9 mouse cellular contexts compared by ENCODE assay signal in the genomic region with DNA sequence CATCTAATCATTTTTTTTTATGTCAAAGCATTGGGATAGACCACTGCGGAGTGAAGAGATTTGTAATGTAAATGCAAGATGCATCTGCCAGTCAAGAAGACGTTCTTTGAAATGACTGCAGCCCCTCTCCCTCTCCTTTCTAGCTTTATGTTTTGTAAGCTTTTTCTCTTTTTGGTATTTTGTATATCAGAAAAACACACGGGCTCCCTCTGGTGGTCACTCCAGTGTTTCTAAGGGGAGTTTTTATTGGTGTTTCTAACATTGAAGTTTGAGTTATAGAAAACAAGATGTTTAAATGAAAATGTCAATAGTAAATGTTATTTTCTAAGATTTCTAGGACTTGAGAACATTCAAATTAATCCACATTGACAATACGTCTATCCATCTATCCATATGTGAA.
DNase-seq lines count a peak whose midpoint lies in the region; ATAC-seq and TF ChIP-seq lines count a peak whose summit lies in the region.
"Had no signal": no experiment of that assay in that cellular context is flagged by ENCODE, and none has a peak within 500 bp of the region (broad histone marks: within the 10 kb centered on the region; RNA-seq: fewer than 3 reads in every experiment).

No protein-coding gene starts in this region.

- no peak overlapping the region for H3K4me2 ChIP-seq in hindbrain, embryonic 13.5 days
- peak overlapping the region; percentile 19; the same call in 1 of the 2 replicates for H3K4me2 ChIP-seq in embryonic facial prominence, embryonic 14.5 days (ENCODE audit: low read depth, low read length)
- H3K4me2 ChIP-seq: limb, embryonic 13.5 days had no signal

- no peak overlapping the region for H3K4me3 ChIP-seq in hindbrain, embryonic 10.5 days
- no peak overlapping the region for H3K4me3 ChIP-seq in hindbrain, embryonic 13.5 days
- no peak overlapping the region for H3K4me3 ChIP-seq in embryonic facial prominence, embryonic 14.5 days (ENCODE audit: low read depth, low read length)
- H3K4me3 ChIP-seq in layer of hippocampus, adult 2 months = no peak overlapping the region
- H3K4me3 ChIP-seq: limb, embryonic 13.5 days had no signal

- no peaks in the 10 kb centered on the region for H3K9me3 ChIP-seq in hindbrain, embryonic 10.5 days
- no peaks in the 10 kb centered on the region for H3K9me3 ChIP-seq in hindbrain, embryonic 13.5 days
- H3K9me3 ChIP-seq in embryonic facial prominence, embryonic 14.5 days (ENCODE audit: control insufficient read depth, low read length) = no peaks in the 10 kb centered on the region
- H3K9me3 ChIP-seq: limb, embryonic 13.5 days had no signal

- H3K27ac ChIP-seq in hindbrain, embryonic 10.5 days = no peak overlapping the region
- no peak overlapping the region for H3K27ac ChIP-seq in hindbrain, embryonic 13.5 days
- no peak overlapping the region for H3K27ac ChIP-seq in embryonic facial prominence, embryonic 14.5 days (replicated peaks; ENCODE audit: low read depth, low read length)
- peak overlapping the region; percentile 15; the same call in 1 of the 2 replicates for H3K27ac ChIP-seq in layer of hippocampus, adult 2 months
- H3K27ac ChIP-seq: limb, embryonic 13.5 days had no signal

- WGBS in hindbrain, embryonic 10.5 days = 27% methylated on average over 4 of the region's 4 CpGs
- WGBS in hindbrain, embryonic 13.5 days = 26% methylated on average over 4 of the region's 4 CpGs
- 22% methylated on average over 4 of the region's 4 CpGs for WGBS in embryonic facial prominence, embryonic 14.5 days

- H3K4me1 ChIP-seq in hindbrain, embryonic 10.5 days (replicated peaks) = peaks cover 17% of the 10 kb centered on the region
- H3K4me1 ChIP-seq in hindbrain, embryonic 13.5 days (replicated peaks) = 0 out of 2 replicates have a peak, but pooled peaks cover 7% of the 10 kb centered on the region
- H3K4me1 ChIP-seq in embryonic facial prominence, embryonic 14.5 days (ENCODE audit: control insufficient read depth, insufficient read depth, low read length) = peaks cover 10% of the 10 kb centered on the region; the same call in 1 of the 2 replicates

- ATAC-seq in hindbrain, embryonic 13.5 days (ENCODE audit: low FRiP score) = no peak
- no peak for ATAC-seq in embryonic facial prominence, embryonic 14.5 days (ENCODE audit: low read depth)
- no peak for ATAC-seq in activated CD4-positive, CD25-positive, alpha-beta regulatory T cell, adult 4 months

- no peaks in the 10 kb centered on the region for H3K27me3 ChIP-seq in hindbrain, embryonic 10.5 days (ENCODE audit: insufficient read depth, poor library complexity, severe bottlenecking)
- no peaks in the 10 kb centered on the region for H3K27me3 ChIP-seq in hindbrain, embryonic 13.5 days
- H3K27me3 ChIP-seq in embryonic facial prominence, embryonic 14.5 days (replicated peaks; ENCODE audit: control insufficient read depth, insufficient read depth, low read length) = no peaks in the 10 kb centered on the region
- H3K27me3 ChIP-seq: limb, embryonic 13.5 days had no signal

- H3K9ac ChIP-seq in hindbrain, embryonic 13.5 days = no peak overlapping the region
- no peak overlapping the region for H3K9ac ChIP-seq in embryonic facial prominence, embryonic 14.5 days (ENCODE audit: low read depth, low read length)
- H3K9ac ChIP-seq: limb, embryonic 13.5 days had no signal

- H3K36me3 ChIP-seq in hindbrain, embryonic 10.5 days = no peaks in the 10 kb centered on the region
- no peaks in the 10 kb centered on the region for H3K36me3 ChIP-seq in hindbrain, embryonic 13.5 days
- H3K36me3 ChIP-seq in embryonic facial prominence, embryonic 14.5 days (ENCODE audit: control insufficient read depth, insufficient read depth, low read length) = no peaks in the 10 kb centered on the region
- H3K36me3 ChIP-seq: limb, embryonic 13.5 days had no signal

- DNase-seq in hindbrain, embryonic 10.5 days (ENCODE audit: low spot score) = peak; percentile 43
- DNase-seq in CD4-positive helper T cell, adult 2 months (ENCODE audit: low read depth, low spot score) = peak; percentile 67
- DNase-seq in adrenal gland, adult 2 months = peak; percentile 61
- peak; percentile 71 for DNase-seq in embryonic facial prominence, embryonic 14.5 days (ENCODE audit: low spot score)
- peak; percentile 44 to 79 for DNase-seq in layer of hippocampus, adult 2 months (ENCODE audit: low spot score in 2 of 2)
- DNase-seq in naive thymus-derived CD4-positive, alpha-beta T cell, adult 2 months (ENCODE audit: low read depth) = peak; percentile 87

- peak; percentile 96 for TF ChIP-seq CTCF in layer of hippocampus, adult 2 months (conservative IDR thresholded peaks at IDR 0.05)
